Mouse (Mus musculus) intestine, postnatal 0 days (tissue): ENCODE data around the gene Nrarp. TPM values are rescaled to one million over a fixed set of nuclear protein-coding genes. Genes with fewer than 3 reads are reported as not detected.

Experiments
- ATAC-seq: fragments of 200-750 bp; cut with Nextera tagmentation; 2 replicates; pipeline ENCODE4 v1.8.0; 2017; ENCODE audit warnings: mild to moderate bottlenecking, moderate TSS enrichment, moderate library complexity
- H3K27ac ChIP-seq: fragments of 300-500 bp; sonication (generic); 2 replicates; pipeline ENCODE4 v1.5.1; 2014; ENCODE audit warnings: mild to moderate bottlenecking, low read depth, low read length, moderate library complexity
- H3K27me3 ChIP-seq: fragments of 300-500 bp; sonication (generic); replicated peaks from 2 replicates; pipeline ENCODE4 v1.6.1; 2014; ENCODE audit warnings: low read length, mixed read lengths; ENCODE audit not compliant: control insufficient read depth, insufficient read depth
- H3K36me3 ChIP-seq: fragments of 300-500 bp; sonication (generic); 2 replicates; pipeline ENCODE4 v1.6.1; 2014; ENCODE audit warnings: mild to moderate bottlenecking, moderate library complexity; ENCODE audit not compliant: control insufficient read depth, insufficient read depth
- H3K4me1 ChIP-seq: fragments of 300-500 bp; sonication (generic); replicated peaks from 2 replicates; pipeline ENCODE4 v1.6.1; 2014; ENCODE audit warnings: antibody characterized with exemption, low read length, mixed read lengths; ENCODE audit not compliant: control insufficient read depth, insufficient read depth
- H3K4me2 ChIP-seq: fragments of 300-500 bp; sonication (generic); replicated peaks from 2 replicates; pipeline ENCODE4 v1.6.1; 2014; ENCODE audit warnings: low read depth, mild to moderate bottlenecking, moderate library complexity
- H3K4me3 ChIP-seq: fragments of 300-500 bp; sonication (generic); 2 replicates; pipeline ENCODE4 v1.5.1; 2014; ENCODE audit warnings: low read depth, low read length
- H3K9ac ChIP-seq: fragments of 300-500 bp; sonication (generic); 2 replicates; pipeline ENCODE4 v1.6.1; 2014; ENCODE audit warnings: mild to moderate bottlenecking, low read depth, low read length
- H3K9me3 ChIP-seq: fragments of 300-500 bp; sonication (generic); 2 replicates; pipeline ENCODE4 v1.6.1; 2016; ENCODE audit warnings: mixed run types; ENCODE audit not compliant: control insufficient read depth
- CTCF ChIP-seq: sonication (generic); IDR thresholded peaks from 2 replicates; pipeline ENCODE4 v1.5.1; 2016; ENCODE audit warnings: low read depth, mild to moderate bottlenecking, control low read depth, antibody characterized with exemption, moderate library complexity
- WGBS: fragments of 180-500 bp; shearing (Covaris S2); extraction: QIAGEN DNeasy Blood & Tissue Kit; methylation state at CpG from one replicate; pipeline ENCODE4 v1.1.7; 2014; 5-methylcytosine and 5-hydroxymethylcytosine counted together
- polyA plus RNA-seq: library from polyadenylated mRNA; unstranded; fragments of >200 nt; fragmentation: Nextera tagmentation; extraction: Ambion mirVana; gene quantifications from 2 replicates; pipeline ENCODE4 v1.2.1, GENCODE M21; 2015

The Nrarp gene
- polyA plus RNA-seq, 1 experiment from 2014 or later: 16.5 TPM

- peak overlapping the region; percentile 78 for H3K27ac ChIP-seq
- H3K27me3 ChIP-seq: no peaks in the 10 kb centered on the region
- H3K9me3 ChIP-seq: no peaks in the 10 kb centered on the region
- H3K4me3 ChIP-seq: no peak overlapping the region
- H3K36me3 ChIP-seq: no peaks in the 10 kb centered on the region
- H3K9ac ChIP-seq: no peak overlapping the region
- peaks cover 34% of the 10 kb centered on the region for H3K4me1 ChIP-seq
- TF ChIP-seq CTCF: peak; percentile 53
- WGBS: 25% methylated on average over 8 of the region's 8 CpGs
- peak; percentile 78 for ATAC-seq
- peak overlapping the region; percentile 32 for H3K4me2 ChIP-seq
These were observed 7.9 kb upstream of the Nrarp start for GRCm38 (mm10) chr2:25172629-25173028.

DNA sequence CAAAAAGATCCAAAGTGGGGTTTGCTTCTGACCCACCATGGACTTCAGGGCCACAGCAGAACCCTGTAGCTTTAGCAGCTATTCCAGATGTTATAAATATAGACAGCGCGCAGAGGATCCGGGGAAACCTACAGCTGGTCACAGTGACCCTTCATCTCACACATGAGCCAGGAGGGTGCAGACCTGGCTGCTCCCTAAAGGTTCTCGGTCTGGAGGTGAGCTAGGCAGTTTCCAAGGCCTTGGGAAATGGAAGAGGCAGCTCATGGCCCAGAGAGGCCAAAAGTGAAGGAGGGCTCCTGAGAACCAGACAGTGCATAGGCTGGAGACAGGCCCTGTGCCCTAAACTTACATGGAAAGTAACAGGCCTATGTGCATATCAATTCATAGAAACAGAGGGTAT lies 6.7 kb upstream of the Nrarp start:
- no peak for ATAC-seq
- no peak overlapping the region for H3K4me2 ChIP-seq
- no peak overlapping the region for H3K4me3 ChIP-seq
- H3K9ac ChIP-seq: no peak overlapping the region
- H3K4me1 ChIP-seq: peaks cover 37% of the 10 kb centered on the region
- H3K27me3 ChIP-seq: no peaks in the 10 kb centered on the region
- TF ChIP-seq CTCF: no peak
- no peaks in the 10 kb centered on the region for H3K36me3 ChIP-seq
- WGBS: 86% methylated on average over 4 of the region's 4 CpGs
- no peak overlapping the region for H3K27ac ChIP-seq
- H3K9me3 ChIP-seq: no peaks in the 10 kb centered on the region

DNA sequence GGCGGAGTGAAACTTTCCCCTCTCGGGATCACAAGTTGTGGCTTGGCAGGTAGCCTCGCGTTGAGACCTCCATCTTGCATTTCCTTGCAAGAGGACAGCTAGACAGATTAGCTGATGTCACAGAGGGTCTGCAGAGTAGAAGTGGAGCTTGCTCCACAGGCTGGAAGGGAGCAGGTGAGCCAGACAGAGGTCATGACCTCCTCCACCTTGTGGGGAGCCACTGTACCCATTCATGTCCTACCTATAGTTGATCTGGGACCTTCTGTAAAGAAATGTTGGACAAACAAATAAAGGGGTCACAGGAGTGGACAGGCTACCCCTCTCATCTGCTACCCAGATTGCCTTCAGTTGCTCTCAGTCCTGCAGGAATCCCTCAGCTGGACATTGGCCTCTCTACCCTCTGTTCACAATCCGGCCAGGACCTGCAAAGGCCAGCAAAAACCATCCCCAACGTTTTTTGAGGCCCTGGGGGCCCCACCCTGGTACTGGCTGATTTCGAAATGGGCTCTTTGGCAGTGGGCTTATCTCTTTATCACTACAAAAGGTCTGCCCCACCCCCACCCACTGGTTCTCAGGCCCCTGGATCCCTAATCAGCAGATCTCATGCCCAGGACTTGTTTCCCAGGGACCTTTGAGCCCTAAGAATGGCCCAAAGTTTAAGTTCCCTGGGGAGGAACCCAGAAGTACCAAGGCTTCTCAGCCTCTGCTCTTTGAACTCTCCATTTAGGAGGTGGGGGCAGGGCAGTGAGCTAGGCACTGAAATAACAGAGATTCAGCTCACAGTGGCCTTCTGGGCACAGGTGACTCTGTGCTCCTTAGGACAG lies 5.5 kb upstream of the Nrarp start:
- no peak for TF ChIP-seq CTCF
- no peak overlapping the region for H3K4me3 ChIP-seq
- H3K36me3 ChIP-seq: no peaks in the 10 kb centered on the region
- no peaks in the 10 kb centered on the region for H3K27me3 ChIP-seq
- 29% methylated on average over 7 of the region's 7 CpGs for WGBS
- H3K27ac ChIP-seq: peak overlapping the region; percentile 36
- H3K9me3 ChIP-seq: no peaks in the 10 kb centered on the region
- H3K9ac ChIP-seq: no peak overlapping the region
- peaks cover 43% of the 10 kb centered on the region for H3K4me1 ChIP-seq
- peak; percentile 26 for ATAC-seq
- H3K4me2 ChIP-seq: peak overlapping the region; percentile 25

DNA sequence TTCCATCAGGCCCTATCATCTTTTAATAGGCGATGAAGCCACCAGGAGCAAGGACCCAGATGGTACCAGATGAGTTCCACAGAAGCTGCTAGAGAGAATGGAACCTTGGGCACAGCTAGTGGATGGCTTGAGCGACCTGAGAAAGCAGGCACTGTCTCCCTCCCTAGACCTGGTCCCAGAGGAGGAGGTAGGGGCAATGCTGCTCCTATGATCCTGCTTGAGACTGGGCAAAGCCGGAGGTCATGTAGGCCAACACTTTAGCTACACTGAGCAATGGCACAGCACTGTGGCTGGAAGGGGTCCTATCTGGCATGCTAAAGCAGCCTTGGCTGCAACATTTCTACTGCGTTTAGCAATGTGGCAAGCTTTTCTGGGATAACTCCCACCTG lies 4.9 kb upstream of the Nrarp start:
- Histone ChIP-seq H3K27ac (peak overlapping the region; percentile 36; the same call in 1 of the 2 replicates), H3K36me3 (no peaks in the 10 kb centered on the region), H3K9me3 (no peaks in the 10 kb centered on the region), H3K27me3 (no peaks in the 10 kb centered on the region), H3K4me2 (peak overlapping the region; percentile 25), H3K4me3 (no peak overlapping the region), H3K4me1 (peaks cover 42% of the 10 kb centered on the region), H3K9ac (no peak overlapping the region)
- 73% methylated on average over 4 of the region's 4 CpGs for WGBS
- no peak for ATAC-seq
- TF ChIP-seq CTCF: no peak

- Histone ChIP-seq H3K27me3 (no peaks in the 10 kb centered on the region), H3K4me2 (no peak overlapping the region), H3K9ac (no peak overlapping the region), H3K36me3 (no peaks in the 10 kb centered on the region), H3K9me3 (no peaks in the 10 kb centered on the region), H3K27ac (0 out of 2 replicates have a peak overlapping the region, but pooled peaks have one; percentile 8), H3K4me3 (no peak overlapping the region), H3K4me1 (peaks cover 38% of the 10 kb centered on the region)
- ATAC-seq: no peak
- no peak for TF ChIP-seq CTCF
- WGBS: 58% methylated on average over 6 of the region's 6 CpGs
These were observed 4.0 kb upstream of the Nrarp start for GRCm38 (mm10) chr2:25176573-25176972.

- Histone ChIP-seq H3K4me1 (peaks cover 38% of the 10 kb centered on the region), H3K4me2 (no peak overlapping the region), H3K9me3 (no peaks in the 10 kb centered on the region), H3K9ac (no peak overlapping the region), H3K36me3 (no peaks in the 10 kb centered on the region), H3K4me3 (no peak overlapping the region), H3K27me3 (no peaks in the 10 kb centered on the region), H3K27ac (peak overlapping the region; percentile 15; the same call in 1 of the 2 replicates)
- no peak for TF ChIP-seq CTCF
- ATAC-seq: no peak
- 45% methylated on average over 4 of the region's 4 CpGs for WGBS
These were observed 3.5 kb upstream of the Nrarp start for GRCm38 (mm10) chr2:25177076-25177475.
